Mouse (Mus musculus) adrenal gland, postnatal 10 days (tissue): Measurements from ENCODE around the gene A2ml1. TPM values are rescaled to one million over a fixed set of nuclear protein-coding genes. Genes with fewer than 3 reads are reported as not detected.

ENCODE experiments used
- total RNA-seq, 2 experiments: library from RNA; stranded (reverse); gene quantifications; 2 replicates each; pipeline ENCODE4 v1.2.3; 2021

Gene A2ml1
- total RNA-seq, 2 experiments from 2014 or later = 1.1 to 1.7 TPM

Other genes with a start within 250 kb of the A2ml1 start
- 10 to 100 TPM; 24.2 to 27.2 TPM for gene Tulp3, start 225.8 kb downstream of the A2ml1 start, total RNA-seq
- 10 to 100 TPM; 21.7 to 30.1 TPM for gene Rhno1, start 218.7 kb downstream of the A2ml1 start, total RNA-seq
- 10 to 100 TPM; 15.3 to 16.6 TPM for gene Foxm1, start 218.6 kb downstream of the A2ml1 start, total RNA-seq
- not detected for gene Tex52, start 206.2 kb downstream of the A2ml1 start, total RNA-seq
- gene Gm44596, start 206.1 kb downstream of the A2ml1 start, total RNA-seq = not detected
- gene Nrip2, start 182.3 kb downstream of the A2ml1 start, total RNA-seq = 1 to 10 TPM; 3.0 to 4.7 TPM
- 10 to 100 TPM; 19.2 to 19.9 TPM for gene Itfg2, start 156.7 kb downstream of the A2ml1 start, total RNA-seq
- 100 to 1,000 TPM; 170 to 173 TPM for gene Fkbp4, start 142.9 kb downstream of the A2ml1 start, total RNA-seq
- gene Pzp, start 54.9 kb downstream of the A2ml1 start, total RNA-seq = 100 to 1,000 TPM; 288 to 650 TPM
- under 1 TPM in 1 of 2 experiments, not detected in 1; 0.30 TPM for gene Klrb1a, start 41.9 kb upstream of the A2ml1 start, total RNA-seq
- gene Clec2h, start 80.8 kb upstream of the A2ml1 start, total RNA-seq = 1 to 10 TPM; 3.6 to 6.0 TPM
- gene Klrb1, start 141.5 kb upstream of the A2ml1 start, total RNA-seq = not detected
- gene Klrb1c, start 207.6 kb upstream of the A2ml1 start, total RNA-seq = under 1 TPM; 0.54 to 0.55 TPM
- not detected for gene Gm44511, start 244.7 kb upstream of the A2ml1 start, total RNA-seq
- under 1 TPM; 0.33 to 0.72 TPM for gene Klrb1b, start 244.7 kb upstream of the A2ml1 start, total RNA-seq